Mouse (Mus musculus) urinary bladder, adult 2 months (tissue): Measurements from ENCODE around the gene Fgfr2. TPM values are rescaled to one million over a fixed set of nuclear protein-coding genes. Genes with fewer than 3 reads are reported as not detected.
A peak's percentile ranks its signal among the peaks of the same experiment; 100 is the strongest.

Experiments used
- DNase-seq: peaks from one replicate; pipeline ENCODE4 v3.0.0; 2022; ENCODE audit warnings: low spot score
- polyA plus RNA-seq: library from polyadenylated mRNA; depleted of rRNA; stranded (reverse); fragments of >200 nt; gene quantifications from 2 replicates; pipeline ENCODE4 v1.2.3, GENCODE M21; 2012

Fgfr2 gene
- polyA plus RNA-seq, 1 experiment, result 80.2 TPM

DNA sequence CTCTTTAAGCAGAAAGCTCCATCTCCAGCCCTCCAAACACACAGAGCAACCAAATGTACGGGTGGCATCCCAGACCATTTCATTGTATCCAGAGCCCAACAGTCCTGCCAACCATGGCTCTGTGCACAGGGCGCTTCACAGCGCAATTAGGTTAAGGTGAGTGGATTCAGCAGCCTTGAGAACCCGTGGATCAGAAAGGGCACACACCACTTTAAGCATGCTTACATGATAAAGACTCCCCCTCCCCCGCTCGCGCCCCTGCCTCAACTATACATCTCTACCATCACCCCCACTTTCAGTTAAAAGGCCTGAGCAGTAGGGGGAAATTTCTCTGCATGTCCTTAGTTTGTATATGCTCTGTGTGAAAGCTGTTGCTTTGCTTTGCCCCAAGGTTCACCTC, 2785.5 kb downstream of the Fgfr2 start:
- DNase-seq, result no peak

DNA sequence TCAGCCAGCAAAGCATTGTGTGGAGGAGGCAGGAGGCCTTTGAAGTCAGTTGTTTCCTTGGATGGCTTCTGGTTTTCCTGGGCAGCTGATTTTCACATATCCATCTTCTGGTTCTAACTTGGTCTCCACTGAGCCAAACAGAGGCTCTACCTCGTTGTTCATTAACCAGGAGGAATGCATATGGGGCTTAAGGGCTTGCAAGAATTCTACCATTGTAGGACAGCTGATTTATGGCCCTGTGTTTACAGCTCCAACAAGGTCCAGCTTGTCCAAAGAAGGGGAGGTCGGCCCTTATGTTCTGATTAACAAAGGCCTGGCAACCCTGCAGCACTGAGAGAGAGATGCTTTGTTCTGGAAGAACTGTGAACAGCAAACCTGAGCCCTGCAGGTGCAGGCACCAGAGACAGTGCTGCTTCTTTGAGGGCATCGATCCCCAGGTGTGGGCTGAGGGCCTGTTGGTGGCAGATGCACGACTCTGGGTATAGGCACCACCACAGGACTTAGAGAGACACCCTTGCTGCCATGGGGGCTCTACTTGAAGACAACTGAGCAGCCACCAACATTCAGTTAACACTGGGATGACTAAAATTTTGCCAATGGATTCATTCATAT, 2787.6 kb downstream of the Fgfr2 start:
- DNase-seq, result no peak

DNA sequence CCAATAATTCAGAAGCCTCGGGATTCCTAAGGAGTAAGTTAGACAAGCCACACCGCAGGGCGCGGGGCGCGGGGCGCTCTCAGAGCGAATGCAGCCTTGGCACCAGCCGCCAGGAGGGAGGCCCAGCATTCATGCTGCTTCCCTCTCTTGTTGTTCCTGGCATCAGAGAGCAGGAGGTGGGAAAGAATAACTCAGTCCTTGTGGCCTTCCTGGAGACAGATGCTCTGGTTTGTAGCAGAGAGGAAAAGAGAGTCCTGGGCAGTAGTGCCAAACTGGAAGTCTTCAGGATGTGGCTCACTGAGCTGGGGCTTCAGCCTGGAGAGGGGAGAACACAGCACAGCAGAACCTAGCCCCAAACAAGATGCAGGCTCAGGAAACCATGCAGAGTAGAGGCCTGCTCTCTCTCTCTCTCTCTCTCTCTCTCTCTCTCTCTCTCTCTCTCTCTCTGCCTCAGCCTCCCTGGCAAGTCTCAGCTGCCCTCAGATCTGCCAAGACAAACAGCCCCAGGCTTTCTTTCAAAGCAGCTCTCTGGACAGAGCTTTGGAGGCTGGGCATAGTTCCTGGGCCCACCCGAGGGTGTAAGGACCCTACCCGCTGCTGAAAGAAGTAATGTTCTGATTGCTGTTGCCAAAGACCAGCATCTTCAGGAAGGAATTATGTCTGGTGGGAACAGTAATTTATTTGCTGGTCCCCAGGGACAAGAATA, 2790.5 kb downstream of the Fgfr2 start:
- DNase-seq, result no peak

DNA sequence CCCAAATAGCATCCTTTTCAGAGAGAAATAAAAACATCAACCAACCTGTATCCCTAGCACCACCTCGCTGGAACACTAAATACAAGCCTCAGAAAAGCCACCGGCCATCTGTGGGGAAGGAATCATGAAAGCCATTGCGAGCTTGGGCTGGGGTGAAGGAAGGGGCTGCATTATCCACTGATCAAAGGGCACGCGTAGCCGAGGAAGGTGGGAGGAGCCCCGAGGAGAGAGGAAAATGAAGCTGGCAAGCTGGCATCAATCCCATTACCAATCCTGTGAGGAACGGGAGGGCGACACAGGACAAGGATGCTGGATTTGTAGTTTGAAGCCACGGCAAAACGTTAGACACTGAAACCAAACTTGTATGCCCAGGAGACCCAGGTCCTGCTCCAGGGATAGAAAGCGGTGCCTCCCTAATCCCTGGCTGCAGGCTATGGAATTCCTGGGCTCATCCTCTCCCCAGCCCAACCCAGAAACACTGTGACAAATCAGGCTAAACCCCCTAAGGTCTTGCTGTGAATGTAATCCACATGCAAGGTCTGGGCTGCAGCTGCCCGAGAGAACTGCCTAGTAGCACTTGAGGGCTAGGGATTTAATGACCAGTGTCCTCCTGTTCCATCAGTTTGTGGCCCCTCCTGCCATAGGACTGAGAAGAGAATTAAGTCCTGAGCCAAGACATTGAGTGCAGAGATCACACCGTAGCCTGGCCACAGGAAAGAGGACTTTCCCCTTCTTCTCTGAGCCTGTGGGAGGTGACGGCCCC, 2795.4 kb downstream of the Fgfr2 start:
- DNase-seq, result no peak

DNA sequence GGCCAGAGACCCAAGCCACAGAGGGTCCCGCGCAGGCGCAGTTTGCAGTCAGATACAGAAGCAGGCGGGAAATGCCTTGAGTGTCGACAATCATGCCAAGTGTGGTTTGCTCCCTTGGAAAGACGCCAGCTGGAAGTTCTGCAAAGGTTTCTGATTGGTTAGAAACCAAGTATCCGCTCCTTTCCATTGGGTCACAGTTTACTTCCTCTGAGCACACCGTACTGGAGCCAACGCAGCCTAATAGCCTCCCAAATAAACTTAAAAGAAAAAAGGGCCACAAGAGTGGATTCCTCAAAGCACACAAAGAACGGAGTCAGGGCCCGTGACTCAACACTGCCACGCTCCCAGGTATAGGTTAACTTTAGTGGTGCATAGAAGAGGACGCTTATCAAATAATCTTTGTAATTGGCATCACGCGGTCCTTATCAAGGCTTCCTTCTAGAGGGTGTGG, 2797.1 kb downstream of the Fgfr2 start:
- DNase-seq, result no peak

DNA sequence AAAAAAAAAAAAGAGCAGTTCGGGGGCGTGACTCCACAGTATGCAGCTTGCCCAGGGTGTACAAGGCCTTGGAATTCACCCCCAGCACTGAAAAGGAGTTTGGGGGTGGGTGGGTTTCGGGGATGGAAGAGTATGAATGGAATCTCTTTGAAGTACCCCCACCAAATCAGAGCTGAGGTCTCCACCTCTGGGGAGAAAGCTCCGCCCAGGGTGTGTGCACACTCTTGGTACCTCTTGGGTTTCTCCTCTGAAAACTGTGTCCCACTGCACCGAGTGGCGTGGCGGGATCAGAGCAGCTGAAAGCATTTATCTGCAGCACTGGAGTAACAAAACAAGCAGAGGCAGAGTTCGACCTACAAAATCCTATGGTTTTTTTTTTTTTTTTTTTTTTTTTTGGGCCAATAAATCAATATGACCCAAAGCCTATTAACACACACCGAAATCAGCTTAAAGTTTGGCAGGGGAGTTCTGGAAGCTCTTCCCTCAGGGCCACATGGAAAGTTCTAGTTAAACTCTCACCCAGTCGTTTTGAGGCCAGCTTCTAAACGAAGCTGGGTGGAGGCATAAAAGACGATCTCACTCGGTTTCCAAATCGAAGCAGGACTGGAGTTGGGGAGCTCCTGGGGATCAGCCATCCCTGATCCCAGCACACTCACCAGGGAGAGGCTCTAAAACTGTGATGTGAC, 2798.3 kb downstream of the Fgfr2 start:
- no peak for DNase-seq

DNA sequence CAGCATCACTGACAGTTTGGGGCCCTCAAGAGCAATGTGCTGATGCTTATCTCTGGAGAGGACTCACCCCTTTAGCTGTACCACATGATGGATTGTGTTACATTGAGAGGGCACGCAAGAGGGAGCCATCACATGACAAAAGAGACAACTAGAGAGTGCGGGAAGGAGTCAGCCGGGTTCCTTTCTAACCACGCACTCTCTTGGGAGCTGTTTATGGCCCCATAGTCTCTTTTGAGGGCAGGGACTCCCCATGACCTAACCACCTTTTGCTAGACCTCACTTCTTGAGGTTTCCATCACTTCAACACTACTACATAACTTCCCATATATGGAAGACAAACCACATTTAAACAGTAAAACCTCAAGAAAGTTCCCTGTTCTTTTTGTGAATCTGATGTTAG, 2799.4 kb downstream of the Fgfr2 start:
- DNase-seq, result no peak

DNA sequence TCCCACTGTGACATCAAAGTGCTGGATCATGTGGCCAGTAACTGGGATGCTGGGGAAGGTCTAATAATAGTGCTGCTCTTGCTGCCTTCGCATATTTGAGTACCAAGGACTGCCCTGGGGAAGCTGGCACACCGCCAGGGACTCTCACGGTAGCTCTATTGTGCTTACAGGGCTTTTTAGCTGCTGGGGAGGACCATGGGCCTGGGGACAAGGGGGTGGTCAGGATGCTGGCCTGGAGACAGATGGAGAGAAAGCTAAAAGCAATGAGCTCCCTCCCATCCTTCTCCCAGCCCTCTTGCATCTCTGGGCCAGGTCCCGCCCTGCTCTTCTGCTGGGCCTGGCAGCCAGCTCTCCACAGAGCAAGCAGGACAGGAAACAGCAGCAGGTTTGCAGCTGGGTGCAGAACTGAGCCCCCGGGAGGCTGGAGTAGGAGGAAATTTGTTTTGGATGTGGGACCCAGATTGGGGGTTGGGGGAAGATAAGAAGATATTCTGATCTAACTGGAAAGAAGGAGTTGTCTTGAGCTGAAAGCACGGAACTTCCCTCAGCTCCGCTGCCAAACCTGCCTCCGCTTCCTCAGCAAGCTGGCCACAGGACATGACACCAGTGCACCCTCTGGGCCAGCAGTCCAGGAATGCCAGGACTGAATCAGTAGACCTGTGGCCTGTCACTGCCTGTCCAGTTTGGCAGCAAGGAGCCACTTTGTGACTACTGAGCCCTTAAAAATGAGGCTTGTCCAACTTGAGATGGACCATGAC, 2803.2 kb downstream of the Fgfr2 start:
- DNase-seq, result peak; percentile 41

DNA sequence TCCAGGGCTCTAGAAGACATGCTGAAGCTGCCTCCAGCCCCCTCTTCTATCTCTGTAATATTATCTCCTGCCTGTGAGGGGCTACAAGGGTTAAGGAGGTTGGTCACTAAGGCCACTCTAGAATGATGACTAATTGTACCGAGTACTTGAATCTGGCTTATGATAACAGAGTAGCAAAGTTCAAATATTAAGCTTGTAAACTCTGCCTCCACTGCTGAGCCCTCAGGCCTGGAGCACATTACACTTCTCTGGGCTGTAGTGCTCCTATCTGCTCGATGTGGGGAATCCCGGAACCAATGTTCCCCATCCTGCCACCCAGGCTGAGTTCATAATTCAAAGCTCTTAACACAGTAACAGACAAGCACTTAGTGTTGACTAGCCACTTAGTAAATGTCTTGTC, 2806.9 kb downstream of the Fgfr2 start:
- no peak for DNase-seq

DNA sequence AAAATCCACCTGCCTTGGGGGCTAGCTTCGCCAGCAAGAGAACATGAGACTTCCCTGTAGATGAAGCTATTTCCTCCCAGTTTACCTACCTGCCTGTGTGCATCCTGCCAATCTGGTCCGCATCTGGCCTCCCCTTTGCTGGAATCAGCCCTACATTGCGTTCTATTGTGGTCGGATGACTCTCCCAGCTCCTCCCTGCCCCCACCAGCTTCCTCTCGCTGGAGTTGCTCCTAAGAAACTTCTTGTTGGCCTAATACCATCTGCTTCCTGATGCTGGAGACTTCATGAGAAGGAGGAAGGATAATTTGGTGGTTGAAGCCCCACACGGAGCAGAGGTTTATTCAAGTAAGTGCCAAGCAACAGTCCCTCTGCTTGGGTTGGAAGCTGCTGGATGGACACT, 2807.9 kb downstream of the Fgfr2 start:
- DNase-seq, result no peak

DNA sequence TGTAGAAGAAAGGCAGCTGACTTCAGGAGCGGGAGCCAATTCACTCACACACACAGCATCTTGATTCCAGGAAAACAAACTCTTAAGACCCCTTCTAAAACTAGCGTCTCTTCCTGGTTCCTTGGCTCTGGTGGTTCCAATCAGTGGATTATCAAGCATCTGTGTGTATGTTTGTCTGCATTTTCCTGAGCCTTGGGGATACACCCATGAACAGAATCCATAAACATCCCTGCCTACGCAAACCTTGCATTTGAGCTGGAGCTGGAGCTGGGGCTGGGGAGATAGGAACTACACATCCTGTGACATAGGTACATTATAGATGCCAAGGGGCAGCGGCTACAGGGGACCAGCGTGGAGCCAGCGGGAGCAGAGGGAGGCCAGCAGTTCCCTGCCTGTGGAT, 2808.5 kb downstream of the Fgfr2 start:
- DNase-seq, result no peak

DNA sequence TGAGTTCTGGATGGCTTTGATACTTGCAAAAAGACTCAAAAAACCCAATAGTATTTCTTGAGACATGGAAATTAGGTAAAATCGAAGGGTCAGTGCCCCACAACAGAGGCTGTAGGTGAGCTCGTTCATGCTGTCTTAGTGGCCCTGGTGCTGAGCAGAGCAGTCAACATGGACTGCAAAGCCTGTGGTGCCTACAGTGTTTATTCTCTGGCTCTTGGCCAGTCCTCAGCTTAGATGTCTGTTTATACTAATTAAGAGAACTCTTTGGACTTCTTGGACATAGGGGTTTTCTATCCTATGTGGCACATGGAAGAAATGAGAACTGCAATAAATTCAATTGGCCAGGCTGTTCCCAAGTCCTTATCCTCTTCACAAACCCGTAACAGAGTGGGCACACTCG, 2811.8 kb downstream of the Fgfr2 start:
- no peak for DNase-seq

DNA sequence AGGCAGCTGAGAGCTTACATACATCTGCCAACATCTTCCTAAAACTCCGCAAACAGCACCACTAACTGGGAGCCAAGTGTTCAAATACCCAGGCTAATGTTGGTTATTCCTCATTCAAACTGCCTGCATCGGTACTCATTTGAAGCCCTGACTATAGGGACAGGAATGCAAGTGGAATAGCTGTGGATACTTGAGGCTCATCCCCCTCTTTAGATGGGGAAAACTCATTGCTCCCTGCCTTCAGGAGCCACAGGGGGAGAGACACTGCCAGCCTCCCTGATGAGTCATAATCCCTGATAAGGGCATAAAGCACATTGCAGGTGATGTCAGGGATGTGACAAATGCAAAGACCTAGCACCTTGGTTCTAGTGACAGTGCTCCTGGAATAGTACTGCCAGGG, 2814.0 kb downstream of the Fgfr2 start:
- no peak for DNase-seq

DNA sequence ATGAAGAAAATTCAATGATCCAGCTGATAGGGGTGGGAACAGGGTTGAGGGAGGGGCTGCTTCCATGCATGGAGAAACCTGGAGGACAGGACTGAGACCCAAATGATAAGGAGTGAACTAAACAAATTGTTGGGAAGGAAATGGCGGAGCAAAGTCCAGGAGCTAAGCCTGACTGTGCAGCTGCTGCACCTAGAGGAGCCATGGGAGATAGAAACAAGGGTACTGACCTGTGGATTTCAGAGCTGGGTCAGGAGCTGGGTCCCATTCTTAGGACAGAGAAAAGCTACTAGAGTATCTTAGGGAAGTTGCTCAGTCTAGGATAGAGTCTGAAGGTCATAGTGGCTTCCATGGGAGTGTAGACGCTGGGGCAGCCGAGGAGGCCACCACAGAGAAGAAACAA, 2816.1 kb downstream of the Fgfr2 start:
- DNase-seq, result no peak

DNA sequence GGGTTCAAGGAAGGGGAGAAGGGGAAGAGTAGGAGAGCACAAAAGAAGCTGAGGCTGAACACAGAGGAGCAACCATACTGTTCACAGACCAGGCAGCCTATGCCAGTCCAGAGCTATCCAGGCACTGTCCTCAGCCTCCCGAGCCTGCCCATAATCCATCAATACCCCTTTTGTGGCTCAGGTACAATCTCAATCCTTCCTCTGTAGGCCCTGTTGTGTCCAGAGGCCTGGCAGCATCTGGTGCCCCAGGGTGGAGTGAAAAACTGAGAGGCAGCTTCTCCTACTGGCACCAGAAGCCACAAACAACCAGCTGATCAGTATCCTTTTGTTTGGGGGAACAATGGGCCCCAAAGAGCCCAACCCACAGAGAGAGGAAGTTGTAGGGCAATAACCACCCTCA, 2818.5 kb downstream of the Fgfr2 start:
- DNase-seq, result no peak

DNA sequence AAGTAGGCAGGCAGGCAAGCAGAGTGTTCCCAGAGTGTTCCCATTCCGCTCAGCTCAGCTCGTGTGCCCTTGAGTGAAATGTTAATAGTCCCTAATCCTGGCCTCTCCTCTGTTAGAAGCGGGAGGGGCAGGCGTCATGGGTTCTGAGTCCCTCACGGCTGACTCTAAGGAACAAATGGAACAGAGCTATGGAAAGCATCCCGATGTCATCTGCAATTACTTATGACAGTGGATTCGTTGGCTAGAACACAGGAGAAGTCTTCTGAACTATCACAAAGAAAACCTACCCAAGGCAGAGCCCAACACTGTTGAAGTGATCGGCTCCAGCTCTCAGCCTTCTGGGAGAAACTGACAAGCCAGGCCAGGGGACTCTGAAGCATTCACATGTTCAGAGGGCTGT, 2819.7 kb downstream of the Fgfr2 start:
- no peak for DNase-seq

DNA sequence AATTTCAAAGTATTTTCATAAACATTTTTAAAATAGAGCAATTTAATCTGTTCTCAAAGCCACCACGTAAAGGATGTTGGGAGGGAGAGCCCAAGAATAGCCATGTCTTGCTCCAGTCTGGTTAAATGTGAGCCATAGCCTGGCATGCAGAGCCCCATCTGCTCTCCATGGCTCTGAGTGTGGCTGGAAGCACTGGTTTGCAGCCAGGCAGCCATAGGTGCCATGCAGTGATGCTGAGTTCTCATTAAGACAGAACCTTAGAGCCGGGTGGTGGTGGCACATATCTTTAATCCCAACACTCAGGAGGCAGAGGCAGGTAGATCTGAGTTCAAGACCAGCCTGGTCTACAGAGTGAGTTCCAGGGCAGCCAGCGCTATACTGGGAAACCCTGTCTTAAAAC, 2822.5 kb downstream of the Fgfr2 start:
- DNase-seq, result no peak

DNA sequence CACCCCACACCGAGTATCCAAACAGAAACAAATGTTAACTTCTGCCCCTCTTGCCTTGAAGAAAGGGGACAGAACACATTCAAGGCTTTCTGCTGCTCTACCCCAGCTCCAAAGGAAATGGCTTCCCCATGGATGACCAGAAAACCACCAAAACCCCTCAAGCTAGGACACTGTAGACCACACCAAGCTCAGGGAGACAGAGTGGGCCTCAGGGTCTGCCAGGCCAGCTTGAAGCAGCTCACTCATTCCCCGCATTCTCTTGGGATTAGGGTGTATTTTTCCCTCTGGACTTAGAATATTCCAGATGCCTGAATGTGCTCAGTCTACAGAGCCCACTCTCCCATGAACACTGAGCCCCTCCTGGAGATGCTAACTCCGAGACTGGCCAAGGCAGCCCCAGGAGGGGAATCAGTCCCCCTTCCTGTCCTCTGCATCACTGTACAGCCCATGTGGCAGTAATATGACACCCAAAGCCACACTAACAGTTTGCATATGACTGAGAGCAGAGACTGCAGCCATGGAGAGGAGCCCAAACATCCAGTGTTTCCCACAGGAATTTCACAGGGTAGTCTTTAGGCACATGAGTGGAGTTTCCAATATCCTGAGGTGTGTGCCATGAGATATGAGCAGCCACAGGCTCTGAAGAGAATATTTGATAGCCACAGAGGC, 2824.1 kb downstream of the Fgfr2 start:
- no peak for DNase-seq

DNA sequence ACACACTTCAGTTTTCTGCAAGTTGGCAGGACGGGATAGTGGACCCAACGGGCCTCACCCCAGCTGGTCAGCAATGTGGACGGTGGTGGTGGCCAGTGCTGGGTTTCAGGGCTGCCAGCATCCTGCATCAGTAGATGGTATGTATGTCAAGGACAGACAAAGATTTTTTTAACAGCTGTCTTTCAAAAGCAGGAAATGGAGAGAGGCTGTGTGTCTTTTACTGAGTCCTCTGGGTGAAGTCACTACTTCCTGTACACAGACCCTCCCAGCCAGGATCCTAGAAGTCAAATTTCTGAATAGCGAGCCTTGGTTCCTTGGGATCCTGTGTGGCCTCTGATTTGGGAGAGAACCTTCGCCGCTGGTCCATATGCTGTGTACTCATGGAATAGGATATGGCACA, 2832.0 kb downstream of the Fgfr2 start:
- DNase-seq, result no peak

DNA sequence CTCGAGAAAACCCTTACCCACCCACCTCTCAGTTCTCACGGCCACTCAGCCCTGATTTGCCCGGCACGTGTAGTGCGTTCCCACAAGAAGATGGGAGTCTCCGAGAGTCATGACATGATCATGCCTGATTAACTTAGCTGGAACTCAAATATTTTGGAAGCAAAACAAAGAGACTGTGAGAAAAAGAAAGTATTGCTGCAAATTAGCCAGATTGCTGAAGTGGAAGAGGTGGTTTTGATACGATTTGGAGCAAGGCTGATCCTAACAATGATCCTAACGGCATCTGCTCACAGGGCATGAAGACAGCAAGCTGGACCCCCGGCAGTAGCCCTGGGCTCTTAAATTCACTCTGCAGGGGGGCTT, 2833.7 kb downstream of the Fgfr2 start:
- DNase-seq, result no peak

DNA sequence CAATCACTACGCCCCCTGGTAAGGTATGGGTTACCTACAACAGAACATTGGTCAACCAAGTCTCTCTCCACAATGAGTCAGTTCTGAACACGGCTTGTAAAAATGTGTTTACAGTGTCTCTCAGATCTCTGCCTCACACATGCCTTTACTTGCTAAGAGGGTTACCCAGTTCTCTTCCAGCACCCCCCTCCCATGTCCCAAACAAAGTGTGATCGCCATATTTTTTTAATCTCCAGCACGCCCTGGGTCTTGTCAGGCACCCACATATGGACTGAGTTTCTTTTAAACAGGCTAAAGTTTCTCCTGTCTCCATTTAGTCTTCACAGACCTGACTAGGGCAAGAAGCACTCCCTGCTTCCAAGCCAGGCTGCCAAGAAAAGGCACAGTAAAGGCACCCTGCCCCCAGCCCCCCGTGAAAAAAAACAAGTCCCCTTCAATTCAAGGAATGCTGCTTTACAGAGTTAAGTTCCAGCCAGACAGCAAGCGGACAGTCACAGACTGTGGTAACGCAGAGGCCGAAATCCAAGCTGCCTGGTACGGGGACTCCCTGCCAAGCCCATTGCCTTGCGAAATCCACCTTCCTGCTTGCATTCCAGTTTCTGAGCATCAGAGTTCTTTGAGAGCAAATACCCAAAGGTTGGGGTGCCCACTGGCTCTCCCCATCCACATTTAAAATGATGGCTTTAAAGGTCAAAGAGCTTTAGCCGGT, 2834.3 kb downstream of the Fgfr2 start:
- DNase-seq, result peak; percentile 48
